Mouse (Mus musculus): ENCODE measurements at regions not wholly inside any gene's neighbourhood (a gene's known extent, or its start where the extent isn't known, plus 50 kb on each side); places are given as distances from the start of the nearest gene placed in this dataset.

DNA sequence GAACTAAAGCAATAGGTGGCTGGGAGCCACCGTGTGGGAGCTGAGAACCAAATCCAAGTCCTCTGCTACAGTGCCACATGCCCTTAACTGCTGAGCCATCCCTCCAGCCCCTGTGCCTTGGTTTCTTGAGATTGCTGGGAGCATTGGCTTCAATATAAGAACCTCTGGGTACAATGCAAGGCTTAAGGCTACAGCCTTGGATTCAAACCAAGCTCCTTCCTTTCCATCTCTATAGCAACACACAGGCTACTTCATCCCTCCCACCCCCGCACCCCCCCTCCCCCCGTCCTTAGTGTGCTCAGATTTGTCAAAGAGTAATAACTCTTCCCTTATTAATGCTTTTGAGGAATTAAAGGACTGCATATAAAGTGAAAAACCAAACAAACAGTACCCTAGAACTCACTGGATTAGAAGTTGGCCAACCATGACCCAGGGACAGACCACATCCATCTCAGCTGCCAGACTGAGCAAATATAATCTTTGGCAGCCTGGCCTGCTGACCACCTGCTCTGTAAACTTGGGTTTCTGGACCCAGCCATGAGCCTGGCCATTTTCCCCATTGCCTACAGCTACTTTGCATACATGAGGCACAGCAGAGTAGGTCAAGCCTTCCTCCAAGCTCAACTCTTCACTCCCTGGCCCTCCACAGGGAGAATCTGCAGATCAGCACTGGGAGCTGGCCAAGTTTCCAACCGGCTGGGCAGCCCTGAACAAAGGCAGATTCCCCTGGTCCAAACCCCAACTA is 173.7 kb downstream of the Rybp start:
- no peak for DNase-seq (ENCODE audit: extremely low spot score in 1 of 2, low spot score in 2 of 2)
- intact Hi-C loops (cut with DNase I): no loop called here
- Histone ChIP-seq H3K27ac (no peak overlapping the region), H3K4me3 (no peak overlapping the region)
- no peak for TF ChIP-seq CTCF (IDR thresholded peaks at IDR 0.05)

DNA sequence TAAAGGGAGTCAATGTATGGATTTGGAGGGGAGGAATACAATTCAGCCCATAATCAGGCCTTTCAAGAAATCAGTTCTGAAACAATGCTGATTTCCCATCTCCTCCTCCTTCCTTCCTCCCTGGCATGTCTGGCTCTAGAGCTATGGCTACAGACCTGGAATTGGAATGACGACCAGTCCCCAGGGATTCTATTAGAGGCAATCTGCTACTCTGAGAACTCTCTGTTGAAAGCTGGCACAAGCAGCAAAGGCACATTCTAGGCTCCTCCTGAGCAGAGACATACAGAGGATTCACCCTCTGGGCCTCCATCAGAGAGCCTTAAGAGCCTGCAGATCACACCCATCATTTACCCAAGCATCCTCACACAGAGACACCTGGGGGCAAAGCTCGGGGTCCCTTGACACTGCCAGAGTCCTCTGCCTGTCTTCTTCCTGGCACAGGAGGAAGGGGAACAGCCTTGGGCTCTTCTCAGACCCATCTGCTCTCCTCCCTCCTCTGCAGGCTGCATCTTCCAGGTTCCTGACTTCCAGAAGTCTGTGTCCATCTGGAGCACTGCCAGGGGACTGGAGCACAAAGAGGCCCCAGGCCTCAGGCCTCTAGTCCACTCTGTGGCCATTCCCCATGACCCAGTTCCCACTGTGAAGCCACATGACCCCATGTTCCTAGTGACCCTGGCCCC is 176.2 kb downstream of the Rybp start:
- no peak for TF ChIP-seq CTCF (IDR thresholded peaks at IDR 0.05)
- intact Hi-C loops (cut with DNase I): no loop called here
- DNase-seq (ENCODE audit: extremely low spot score in 1 of 2, low spot score in 2 of 2): no peak
- no peak overlapping the region for H3K4me3 ChIP-seq
- H3K27ac ChIP-seq: no peak overlapping the region

DNA sequence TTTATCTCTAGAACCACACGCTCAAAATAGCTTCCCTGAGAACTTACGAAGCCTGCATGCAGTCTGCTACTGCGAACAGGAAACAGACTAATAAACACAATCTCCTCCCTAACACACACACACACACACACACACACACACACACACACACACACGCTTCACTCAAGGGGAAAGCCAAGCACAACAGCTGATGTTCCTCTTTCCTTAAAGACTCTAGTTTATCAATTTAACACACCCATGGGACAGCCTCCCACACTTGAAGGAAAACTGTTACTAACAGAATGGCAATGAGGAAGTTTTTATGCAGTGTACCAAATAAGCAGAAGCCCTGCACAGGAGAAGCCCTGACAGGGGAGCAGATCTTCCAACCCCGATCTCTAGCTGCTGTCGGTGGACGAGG is 177.3 kb downstream of the Rybp start:
- intact Hi-C loops (cut with DNase I): loop anchor here (5.0 kb wide), 1 partner anchor 177 kb away; the partner anchor contains the start of gene Rybp
- no peak overlapping the region for H3K27ac ChIP-seq
- no peak overlapping the region for H3K4me3 ChIP-seq
- no peak for DNase-seq (ENCODE audit: extremely low spot score in 1 of 2, low spot score in 2 of 2)
- TF ChIP-seq CTCF (IDR thresholded peaks at IDR 0.05): no peak

DNA sequence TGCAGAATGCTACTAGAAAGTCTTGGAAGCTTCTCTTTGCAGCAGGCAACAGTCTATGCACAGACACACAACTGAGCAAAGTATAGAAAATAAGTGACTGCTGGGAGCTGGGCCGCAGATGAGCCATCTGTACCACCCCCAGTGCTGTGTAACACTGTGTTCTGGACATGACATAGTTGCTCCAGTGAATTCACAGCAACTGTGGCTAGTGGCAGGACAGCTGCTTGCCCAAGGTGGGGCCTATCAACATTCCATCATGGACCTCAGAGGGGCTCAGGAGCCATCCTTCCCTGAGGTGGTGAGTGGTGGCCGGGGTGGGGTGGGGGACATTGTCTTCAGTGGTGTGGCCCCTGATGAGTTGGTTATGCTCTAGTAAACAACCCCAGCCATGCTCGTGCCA is 177.9 kb downstream of the Rybp start:
- H3K27ac ChIP-seq: no peak overlapping the region
- no peak for TF ChIP-seq CTCF (IDR thresholded peaks at IDR 0.05)
- DNase-seq (ENCODE audit: extremely low spot score in 1 of 2, low spot score in 2 of 2): no peak
- intact Hi-C loops (cut with DNase I): loop anchor here (5.0 kb wide), 1 partner anchor 178 kb away; the partner anchor contains the start of gene Rybp
- no peak overlapping the region for H3K4me3 ChIP-seq

DNA sequence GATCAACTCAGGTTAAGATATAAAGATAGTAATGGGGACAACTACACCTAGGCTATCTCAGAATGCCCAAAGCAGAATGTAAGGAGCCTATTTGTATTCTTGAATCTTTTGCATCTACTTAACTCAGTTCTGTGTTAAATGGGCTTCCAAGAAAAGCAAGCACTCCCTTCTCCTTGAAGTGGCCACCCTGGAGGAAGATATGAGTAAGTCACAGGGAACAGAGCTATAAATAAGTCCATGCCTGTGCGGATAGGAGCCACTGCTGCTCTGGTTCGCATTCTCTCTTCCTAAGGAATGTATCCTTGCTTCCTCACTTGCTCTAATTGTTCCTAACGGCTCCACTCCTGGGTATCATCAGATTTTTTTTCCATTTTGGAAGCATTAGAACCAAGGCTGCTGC is 179.8 kb downstream of the Rybp start:
- DNase-seq (ENCODE audit: extremely low spot score in 1 of 2, low spot score in 2 of 2): no peak
- no peak; the same call in none of the 2 replicates for TF ChIP-seq CTCF (IDR thresholded peaks at IDR 0.05)
- no peak overlapping the region for H3K27ac ChIP-seq
- intact Hi-C loops (cut with DNase I): loop anchor here (5.0 kb wide), 1 partner anchor 180 kb away; the partner anchor contains the start of gene Rybp
- H3K4me3 ChIP-seq: no peak overlapping the region

DNA sequence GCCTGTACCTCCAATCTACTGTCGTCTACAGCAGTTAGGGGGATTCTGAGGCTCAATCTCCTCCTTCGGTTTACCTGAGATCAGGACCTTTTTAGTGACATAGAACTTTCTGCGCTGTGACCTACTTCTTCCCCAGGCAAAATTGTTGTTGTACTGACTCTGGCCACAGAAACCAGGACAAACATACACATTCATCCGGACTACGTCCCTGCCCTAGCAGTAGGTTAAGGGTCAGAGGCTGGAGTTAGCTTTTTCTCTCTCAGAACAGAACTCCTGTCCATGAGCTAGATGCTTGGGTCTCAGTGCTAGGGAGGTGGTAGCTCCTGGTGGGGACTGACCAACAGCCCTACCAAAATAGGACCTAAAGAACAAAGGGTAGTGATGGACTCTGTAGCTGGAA is 180.2 kb downstream of the Rybp start:
- Histone ChIP-seq H3K4me3 (no peak overlapping the region), H3K27ac (no peak overlapping the region)
- intact Hi-C loops (cut with DNase I): loop anchor here (5.0 kb wide), 1 partner anchor 180 kb away; the partner anchor contains the start of gene Rybp
- TF ChIP-seq CTCF (IDR thresholded peaks at IDR 0.05): no peak
- no peak for DNase-seq (ENCODE audit: extremely low spot score in 1 of 2, low spot score in 2 of 2)

DNA sequence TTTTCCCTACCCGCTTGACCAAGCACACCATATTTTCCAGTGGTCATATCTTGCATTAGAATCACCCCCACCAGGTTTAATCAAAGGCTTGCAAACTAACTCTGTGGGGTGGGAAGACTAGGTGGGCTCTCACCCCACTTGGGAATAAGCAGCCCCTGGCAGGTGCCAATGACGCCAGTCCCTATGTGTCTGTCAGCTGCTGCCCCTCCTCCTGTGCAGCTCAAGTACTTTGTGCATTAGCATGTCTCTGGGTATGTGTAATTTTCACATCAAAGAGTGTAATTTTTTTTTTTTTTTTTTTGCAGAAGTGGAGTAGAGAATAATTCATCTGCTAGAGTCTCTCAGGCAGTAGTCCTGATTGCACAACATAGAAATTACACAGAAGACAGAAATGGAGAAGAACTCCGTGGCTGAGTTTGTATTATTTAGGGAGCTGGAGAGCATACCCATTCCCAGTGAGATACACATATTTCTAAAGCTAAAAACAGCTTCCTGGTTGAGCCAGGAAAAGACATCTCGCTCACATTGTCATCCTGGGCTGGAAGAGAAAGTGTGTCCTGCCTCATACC is 186.6 kb downstream of the Rybp start:
- no peak for TF ChIP-seq CTCF (IDR thresholded peaks at IDR 0.05)
- Histone ChIP-seq H3K27ac (no peak overlapping the region), H3K4me3 (no peak overlapping the region)
- DNase-seq (ENCODE audit: extremely low spot score in 1 of 2, low spot score in 2 of 2): no peak
- intact Hi-C loops (cut with DNase I): no loop called here

DNA sequence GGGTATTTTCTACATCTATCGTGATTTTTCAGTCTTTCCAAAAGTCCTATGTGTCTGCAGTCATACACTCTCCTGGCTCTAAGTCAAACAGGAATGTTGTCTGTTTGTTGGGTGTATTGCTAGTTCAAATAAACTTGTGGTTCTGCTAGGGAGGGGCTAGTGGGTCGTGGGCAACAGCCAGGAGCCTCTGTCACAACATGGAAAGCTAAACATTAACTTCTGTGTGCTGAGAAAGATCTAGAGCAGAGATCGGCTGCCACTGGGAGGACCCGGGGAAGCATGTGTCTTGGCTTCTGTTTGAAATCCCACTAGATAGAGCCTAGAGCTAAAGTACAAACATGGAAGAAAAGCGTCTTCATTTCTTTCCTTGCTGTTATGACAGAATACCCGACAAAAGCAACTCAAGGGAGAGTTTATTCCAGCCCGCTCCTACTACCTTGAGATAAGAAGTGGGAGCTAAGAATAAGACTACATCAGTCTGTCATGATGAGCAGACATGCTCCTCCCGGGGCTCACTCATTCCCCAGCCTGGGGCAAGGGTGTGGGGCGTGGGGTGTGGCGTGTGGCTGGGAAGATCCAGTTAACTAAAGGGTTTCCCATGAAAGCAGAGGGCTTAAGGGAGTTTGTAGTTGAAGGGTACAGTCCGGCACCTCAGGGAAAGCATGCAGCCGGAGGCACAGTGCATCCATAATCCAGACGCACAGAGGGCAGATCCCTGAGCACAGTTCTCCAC is 190.7 kb downstream of the Rybp start:
- H3K27ac ChIP-seq: no peak overlapping the region
- intact Hi-C loops (cut with DNase I): no loop called here
- TF ChIP-seq CTCF (IDR thresholded peaks at IDR 0.05): no peak
- DNase-seq (ENCODE audit: extremely low spot score in 1 of 2, low spot score in 2 of 2): no peak
- no peak overlapping the region for H3K4me3 ChIP-seq

DNA sequence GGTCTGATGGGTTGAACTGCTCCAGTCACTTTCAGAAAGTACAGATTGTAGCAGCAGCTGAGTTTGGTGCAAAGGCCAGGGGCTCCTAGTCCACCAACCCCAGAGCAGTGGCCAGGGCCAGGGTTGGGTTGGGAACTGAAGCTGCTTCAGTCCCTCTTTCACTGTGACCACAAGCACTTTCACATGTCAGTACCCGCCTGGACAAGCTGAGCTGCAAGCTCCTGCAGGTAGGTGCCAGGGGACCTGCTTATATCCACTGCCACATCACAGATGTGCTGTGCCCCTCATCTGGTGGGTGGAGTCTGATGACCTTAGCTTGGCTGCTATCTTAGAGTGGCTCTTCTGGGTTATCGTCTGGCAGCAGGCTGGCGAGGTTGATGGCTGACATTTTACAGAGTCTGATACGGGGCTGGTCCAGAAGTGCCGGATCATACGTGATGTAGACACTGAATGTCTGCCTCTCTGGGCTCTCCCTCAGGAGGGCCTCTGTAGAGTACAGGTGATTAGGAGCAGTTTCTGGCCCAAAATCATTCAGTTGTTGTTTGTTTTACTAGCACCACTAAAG is 192.6 kb downstream of the Rybp start:
- no peak overlapping the region for H3K27ac ChIP-seq
- H3K4me3 ChIP-seq: no peak overlapping the region
- intact Hi-C loops (cut with DNase I): no loop called here
- TF ChIP-seq CTCF (IDR thresholded peaks at IDR 0.05): no peak
- DNase-seq (ENCODE audit: extremely low spot score in 1 of 2, low spot score in 2 of 2): no peak

DNA sequence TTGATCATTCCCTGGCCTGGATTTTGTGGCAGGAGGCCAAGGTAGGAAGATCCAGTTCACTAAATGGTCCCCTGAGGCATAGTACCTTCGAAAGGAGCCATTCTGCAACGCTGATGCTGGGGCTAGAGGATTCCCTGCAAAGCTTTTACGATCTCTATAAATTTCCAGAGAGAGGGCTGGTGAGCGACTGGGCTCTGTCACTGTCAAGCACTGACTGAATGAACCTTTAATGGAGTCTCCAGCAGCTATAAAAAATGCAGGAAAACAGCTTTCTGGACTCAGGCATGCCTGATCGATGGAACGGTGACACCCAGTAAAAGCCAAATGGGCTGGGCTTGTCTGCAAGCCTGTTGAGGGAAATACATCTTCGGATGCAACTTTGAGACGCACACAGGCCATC is 194.4 kb downstream of the Rybp start:
- intact Hi-C loops (cut with DNase I): no loop called here
- no peak for DNase-seq (ENCODE audit: extremely low spot score in 1 of 2, low spot score in 2 of 2)
- Histone ChIP-seq H3K27ac (no peak overlapping the region), H3K4me3 (no peak overlapping the region)
- no peak for TF ChIP-seq CTCF (IDR thresholded peaks at IDR 0.05)

DNA sequence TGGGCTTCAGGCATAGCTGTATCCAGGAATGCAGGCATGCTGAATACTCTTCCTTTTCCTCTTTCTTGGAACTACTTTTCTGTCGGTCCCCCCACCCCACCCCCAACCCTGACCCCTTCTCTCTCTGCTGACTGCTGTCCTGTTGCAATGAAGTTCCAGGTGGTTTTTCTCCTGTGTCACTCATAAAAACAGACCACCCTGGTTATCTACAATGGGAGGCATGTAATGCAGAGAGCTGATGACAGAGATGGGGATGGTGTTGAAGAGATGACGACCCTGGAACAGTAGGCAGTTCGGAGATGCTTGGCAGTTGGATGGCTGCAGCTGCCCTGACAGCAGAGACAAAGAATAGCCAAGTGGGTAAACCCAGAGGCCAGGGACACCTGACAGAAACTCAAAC is 195.5 kb downstream of the Rybp start:
- TF ChIP-seq CTCF (IDR thresholded peaks at IDR 0.05): no peak
- DNase-seq (ENCODE audit: extremely low spot score in 1 of 2, low spot score in 2 of 2): no peak
- Histone ChIP-seq H3K4me3 (no peak overlapping the region), H3K27ac (no peak overlapping the region)
- intact Hi-C loops (cut with DNase I): no loop called here

Data from left cerebral cortex, adult 2 months (tissue).